Mouse (Mus musculus) heart, embryonic 14.5 days (tissue): ENCODE measurements around the gene Ctsf. TPM values are rescaled to one million over a fixed set of nuclear protein-coding genes. Genes with fewer than 3 reads are reported as not detected.

Experiments used
- ATAC-seq: fragments of 200-750 bp; cut with Nextera tagmentation; 2 replicates; pipeline ENCODE4 v1.8.0; 2017; ENCODE audit warnings: low read depth, moderate TSS enrichment; ENCODE audit not compliant: insufficient number of reproducible peaks, insufficient read depth, low FRiP score
- H3K27ac ChIP-seq, 2 experiments: fragments of 200-500 bp in 1 of 2; fragments of 300-500 bp in 1 of 2; sonication (generic) in 1 of 2; replicated peaks in 1 of 2; 2 replicates each; pipeline ENCODE4 v1.5.1; 2012 to 2014; ENCODE audit warnings: low read depth in 2 of 2, low read length in 2 of 2, control low read depth in 1 of 2, mild to moderate bottlenecking in 1 of 2, mixed read lengths in 1 of 2; ENCODE audit not compliant: control insufficient read depth in 1 of 2, insufficient read depth in 1 of 2
- H3K27me3 ChIP-seq: fragments of 300-500 bp; sonication (generic); 2 replicates; pipeline ENCODE4 v1.6.1; 2014; ENCODE audit warnings: mild to moderate bottlenecking, low read length, control low read depth; ENCODE audit not compliant: control insufficient read depth, insufficient read depth
- H3K36me3 ChIP-seq: fragments of 300-500 bp; sonication (generic); 2 replicates; pipeline ENCODE4 v1.6.1; 2014; ENCODE audit warnings: mild to moderate bottlenecking, control low read depth, low read length, mixed read lengths; ENCODE audit not compliant: control insufficient read depth, insufficient read depth
- H3K4me1 ChIP-seq, 2 experiments: fragments of 200-500 bp in 1 of 2; fragments of 300-500 bp in 1 of 2; sonication (generic) in 1 of 2; 2 replicates each; pipeline ENCODE4 v1.6.1; 2012 to 2014; ENCODE audit warnings: low read length in 2 of 2, control low read depth in 1 of 2, mixed read lengths in 1 of 2; ENCODE audit not compliant: control insufficient read depth in 2 of 2, insufficient read depth in 2 of 2
- H3K4me2 ChIP-seq: fragments of 300-500 bp; sonication (generic); 2 replicates; pipeline ENCODE4 v1.6.1; 2014; ENCODE audit warnings: mild to moderate bottlenecking, low read length
- H3K4me3 ChIP-seq, 2 experiments: fragments of 200-500 bp in 1 of 2; fragments of 300-500 bp in 1 of 2; sonication (generic) in 1 of 2; 2 replicates each; pipeline ENCODE4 v1.5.1; 2012 to 2014; ENCODE audit warnings: low read length in 2 of 2, mild to moderate bottlenecking in 2 of 2, control low read depth in 1 of 2, low read depth in 1 of 2, moderate library complexity in 1 of 2; ENCODE audit not compliant: control insufficient read depth in 1 of 2, insufficient read depth in 1 of 2
- H3K9ac ChIP-seq: fragments of 300-500 bp; sonication (generic); 2 replicates; pipeline ENCODE4 v1.6.1; 2014; ENCODE audit warnings: mild to moderate bottlenecking, low read length
- H3K9me3 ChIP-seq: fragments of 300-500 bp; sonication (generic); 2 replicates; pipeline ENCODE4 v1.6.1; 2016; ENCODE audit warnings: low read length, control low read depth; ENCODE audit not compliant: control insufficient read depth
- WGBS: fragments of 180-500 bp; shearing (Covaris S2); extraction: QIAGEN DNeasy Blood & Tissue Kit; methylation state at CpG from one replicate; pipeline ENCODE4 v1.1.7; 2014; 5-methylcytosine and 5-hydroxymethylcytosine counted together
- polyA plus RNA-seq: library from polyadenylated mRNA; unstranded; fragments of >200 nt; fragmentation: Nextera tagmentation; extraction: Ambion mirVana; gene quantifications from 2 replicates; pipeline ENCODE4 v1.2.1, GENCODE M21; 2014

The Ctsf gene
- polyA plus RNA-seq, 1 experiment from 2014 or later, result 39.2 TPM

DNA sequence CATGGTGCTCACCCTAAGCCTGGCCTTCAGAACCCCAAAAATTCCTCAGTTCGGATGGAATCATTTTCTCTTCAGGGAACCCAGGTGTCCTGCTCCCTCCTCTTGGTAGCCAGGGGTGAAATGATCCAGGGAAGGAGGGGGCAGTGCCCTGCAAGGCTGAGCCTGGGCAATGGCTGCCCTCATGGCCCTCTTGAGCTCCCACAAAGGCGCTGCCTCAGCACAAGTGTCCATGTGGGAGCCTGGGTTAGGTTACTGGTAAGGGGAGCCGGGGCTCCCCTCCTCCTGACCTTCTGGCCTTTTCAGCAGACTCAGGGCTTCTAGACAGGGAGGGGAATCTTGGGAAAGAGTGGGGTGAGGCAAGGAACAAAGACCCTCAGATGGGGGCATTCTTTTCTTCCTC, 21.8 kb downstream of the Ctsf start:
- H3K4me2 ChIP-seq, result no peak overlapping the region
- no peaks in the 10 kb centered on the region for H3K9me3 ChIP-seq
- no peak overlapping the region for H3K9ac ChIP-seq
- ATAC-seq, result no peak
- H3K4me1 ChIP-seq, result peaks cover 4 to 9% of the 10 kb centered on the region in 2 experiments; a peak in 3 of 4 replicates
- H3K27me3 ChIP-seq, result no peaks in the 10 kb centered on the region
- H3K36me3 ChIP-seq, result no peaks in the 10 kb centered on the region
- H3K4me3 ChIP-seq, result no peak overlapping the region
- H3K27ac ChIP-seq, result no peak overlapping the region
- WGBS, result 64% methylated on average over 3 of the region's 3 CpGs

DNA sequence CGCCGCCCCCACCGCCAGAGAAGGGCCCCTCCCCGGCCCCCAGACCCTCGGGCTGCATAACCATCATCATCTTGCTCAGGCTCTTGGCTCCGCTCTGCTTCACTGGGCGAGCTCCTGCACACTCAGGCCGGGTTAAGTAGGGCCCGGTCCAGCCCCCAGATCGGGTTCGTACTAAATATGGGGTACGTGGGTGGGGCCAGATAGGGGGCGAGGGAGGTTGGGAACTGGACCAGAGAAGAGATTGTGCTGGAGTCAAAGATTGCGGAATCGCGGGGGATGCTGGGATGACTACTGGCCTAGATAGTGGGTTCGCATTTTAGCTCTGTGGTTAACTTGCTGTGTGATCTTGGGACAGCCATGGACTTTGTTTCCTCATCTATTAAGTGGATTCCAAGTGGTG, 22.9 kb downstream of the Ctsf start, which contains the start of gene Actn3:
TSS of gene Actn3 (minus strand) at position 125 of the 400 bp plus-strand sequence.
- Histone ChIP-seq H3K27ac (peak within 1 kb of the TSS; percentile 24 to 45; a peak in 3 of 4 replicates), H3K4me2 (peak within 1 kb of the TSS; percentile 83), H3K4me3 (peak within 1 kb of the TSS; percentile 73 to 97), H3K4me1 (peaks cover 4 to 9% of the 10 kb centered on the region in 2 experiments; a peak in 3 of 4 replicates), H3K9me3 (no peaks in the 10 kb centered on the region), H3K36me3 (no peaks in the 10 kb centered on the region; the same call in 1 of the 2 replicates), H3K9ac (peak within 1 kb of the TSS; percentile 93), H3K27me3 (no peaks in the 10 kb centered on the region)
- peak; percentile 6; the same call in 1 of the 2 replicates for ATAC-seq
- WGBS, result 3% methylated on average over 17 of the region's 17 CpGs

DNA sequence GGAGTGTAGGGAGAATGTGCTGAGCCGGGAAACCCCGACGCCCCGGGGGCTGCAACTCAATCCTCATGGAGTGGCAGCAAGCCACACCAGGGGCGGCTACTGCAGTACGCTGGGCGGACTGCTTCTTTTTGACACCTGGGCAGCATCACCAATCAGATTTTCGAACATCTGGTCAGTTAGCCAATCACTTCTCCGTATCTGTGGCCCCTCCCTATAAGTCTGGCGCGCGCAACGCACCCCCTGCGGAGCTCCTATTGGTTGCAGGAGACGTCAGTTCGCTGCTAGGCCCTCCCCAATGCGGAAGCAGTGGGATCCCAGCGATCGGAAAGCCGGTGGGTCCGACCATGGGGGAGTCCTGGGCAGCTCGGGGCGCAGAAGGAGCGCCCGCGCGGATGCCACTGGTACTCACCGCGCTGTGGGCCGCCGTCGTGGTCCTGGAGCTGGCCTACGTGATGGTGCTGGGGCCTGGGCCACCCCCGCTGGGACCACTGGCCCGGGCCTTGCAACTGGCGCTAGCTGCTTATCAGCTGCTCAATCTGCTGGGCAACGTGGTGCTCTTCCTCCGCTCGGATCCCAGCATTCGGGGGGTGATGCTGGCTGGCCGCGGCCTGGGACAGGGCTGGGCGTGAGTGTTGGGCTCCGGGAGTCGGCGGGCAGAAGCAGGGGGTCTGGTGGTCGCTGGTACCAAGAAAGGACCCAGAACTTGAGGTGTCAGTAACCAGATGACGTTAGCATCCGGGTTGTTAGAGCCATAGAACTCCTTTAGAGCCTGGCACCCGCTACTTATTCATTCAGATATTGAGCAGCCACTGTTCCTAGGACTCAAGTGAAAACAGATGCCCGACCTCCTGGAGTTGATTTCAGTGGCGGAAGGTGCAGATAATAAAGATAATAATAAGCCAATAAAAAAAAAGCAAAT, 23.7 kb downstream of the Ctsf start, which contains the start of gene Zdhhc24:
TSS of gene Zdhhc24 (plus strand) at position 264 of the 919 bp plus-strand sequence.
- peak; percentile 96 for ATAC-seq
- H3K4me2 ChIP-seq, result peak within 1 kb of the TSS; percentile 83
- H3K36me3 ChIP-seq, result no peaks in the 10 kb centered on the region; the same call in 1 of the 2 replicates
- H3K9me3 ChIP-seq, result no peaks in the 10 kb centered on the region
- H3K27me3 ChIP-seq, result no peaks in the 10 kb centered on the region
- H3K9ac ChIP-seq, result peak within 1 kb of the TSS; percentile 93
- H3K4me3 ChIP-seq, result peak within 1 kb of the TSS; percentile 73 to 97
- H3K27ac ChIP-seq, result peak within 1 kb of the TSS; percentile 24 to 45; a peak in 3 of 4 replicates
- peaks cover 4 to 9% of the 10 kb centered on the region in 2 experiments; a peak in 3 of 4 replicates for H3K4me1 ChIP-seq
- WGBS, result under 1% methylated on average over 52 of the region's 52 CpGs

DNA sequence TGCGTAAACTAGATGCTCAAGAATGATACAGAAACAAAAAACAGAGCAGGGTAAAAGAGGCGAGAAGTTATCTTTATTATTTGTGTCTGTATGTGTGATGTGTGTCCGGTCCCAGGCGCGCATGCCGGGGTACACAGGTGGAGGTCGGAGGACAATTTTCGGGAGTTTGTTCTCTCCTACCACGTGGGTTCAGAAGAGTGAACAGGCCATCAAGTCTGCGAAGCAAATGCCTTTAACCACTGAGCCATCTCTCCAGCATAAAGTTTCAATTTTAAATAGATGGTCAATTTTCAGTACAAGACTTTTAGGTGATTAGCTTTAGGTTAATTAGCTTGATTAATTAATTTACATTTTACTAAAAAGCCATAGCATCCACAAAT, 24.4 kb downstream of the Ctsf start:
- H3K4me2 ChIP-seq, result peak overlapping the region; percentile 83
- H3K9me3 ChIP-seq, result no peaks in the 10 kb centered on the region
- peaks cover 4 to 9% of the 10 kb centered on the region in 2 experiments; a peak in 3 of 4 replicates for H3K4me1 ChIP-seq
- H3K36me3 ChIP-seq, result no peaks in the 10 kb centered on the region; the same call in 1 of the 2 replicates
- H3K27me3 ChIP-seq, result no peaks in the 10 kb centered on the region
- peak overlapping the region in 1 of 2 experiments; percentile 97; a peak in 2 of 4 replicates for H3K4me3 ChIP-seq
- H3K27ac ChIP-seq, result no peak overlapping the region
- 63% methylated on average over 10 of the region's 10 CpGs for WGBS
- no peak for ATAC-seq
- peak overlapping the region; percentile 93 for H3K9ac ChIP-seq

DNA sequence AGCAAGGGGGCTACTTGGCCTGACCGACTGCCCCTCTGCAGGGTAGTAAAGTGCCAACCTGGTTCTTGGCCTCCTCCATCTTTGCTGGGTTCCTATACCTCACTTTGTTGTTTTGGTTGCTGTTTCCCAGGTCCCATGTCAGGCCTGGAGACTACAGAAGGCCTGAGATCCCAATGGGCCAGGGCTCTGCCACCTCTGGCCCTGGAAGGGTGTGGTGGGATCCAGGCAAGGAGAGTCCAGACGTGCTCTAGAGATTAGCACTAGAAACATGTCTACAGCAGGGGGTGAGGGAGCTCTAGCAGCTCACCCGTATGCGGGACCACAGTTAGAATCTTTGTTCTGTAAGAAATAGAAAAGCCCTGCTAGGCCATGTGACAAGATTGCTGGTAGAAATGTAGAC, 29.0 kb downstream of the Ctsf start:
- no peaks in the 10 kb centered on the region for H3K9me3 ChIP-seq
- H3K27me3 ChIP-seq, result no peaks in the 10 kb centered on the region
- H3K4me2 ChIP-seq, result no peak overlapping the region
- H3K4me3 ChIP-seq, result no peak overlapping the region
- H3K9ac ChIP-seq, result no peak overlapping the region
- no peak for ATAC-seq
- 78% methylated on average over 4 of the region's 4 CpGs for WGBS
- no peak overlapping the region for H3K27ac ChIP-seq
- H3K36me3 ChIP-seq, result no peaks in the 10 kb centered on the region; the same call in 1 of the 2 replicates
- H3K4me1 ChIP-seq, result no peaks in the 10 kb centered on the region

DNA sequence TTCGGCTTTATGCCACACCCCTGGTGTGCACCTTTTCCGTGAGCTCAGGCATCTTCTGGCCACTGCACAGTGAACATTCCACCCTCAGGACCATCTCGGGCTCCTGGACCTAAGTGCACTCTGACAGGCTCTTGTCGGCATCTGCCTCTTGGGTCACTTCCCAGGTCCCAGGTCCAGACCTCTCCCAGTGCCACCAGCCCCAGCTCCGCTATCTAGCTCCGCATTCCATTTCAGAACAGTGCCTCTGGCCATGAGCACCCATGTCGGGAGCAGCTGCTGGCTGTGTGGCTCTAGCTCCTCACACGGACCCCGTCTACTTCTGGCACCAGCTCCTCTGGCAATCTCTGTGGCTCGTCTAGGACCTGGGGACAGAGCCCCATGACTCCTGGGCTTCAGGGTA, 34.9 kb downstream of the Ctsf start:
- Histone ChIP-seq H3K9ac (no peak overlapping the region), H3K36me3 (no peaks in the 10 kb centered on the region), H3K4me3 (no peak overlapping the region), H3K4me1 (peaks cover 3 to 5% of the 10 kb centered on the region in 2 experiments; a peak in 2 of 4 replicates), H3K27ac (no peak overlapping the region), H3K9me3 (no peaks in the 10 kb centered on the region), H3K4me2 (no peak overlapping the region), H3K27me3 (no peaks in the 10 kb centered on the region)
- 50% methylated on average over 10 of the region's 10 CpGs for WGBS
- no peak for ATAC-seq

DNA sequence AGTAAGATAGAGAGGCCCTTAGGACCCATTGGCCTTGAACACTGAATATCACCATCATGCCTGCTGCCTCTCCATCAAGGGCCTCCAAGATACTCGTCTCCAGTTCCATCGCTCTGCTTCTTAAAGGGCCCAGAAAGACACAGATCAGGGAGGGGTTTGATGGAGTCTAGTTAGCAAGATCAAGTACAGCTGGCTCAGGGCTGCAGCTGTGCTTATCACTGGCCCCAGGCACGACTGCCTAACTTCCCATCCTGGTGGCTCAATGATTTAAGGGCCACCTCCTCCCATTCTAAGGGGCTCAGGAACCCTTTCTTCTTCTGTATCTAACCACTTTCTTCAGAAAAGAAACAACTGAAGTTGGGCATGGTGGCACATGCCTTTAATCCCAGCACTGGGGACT, 36.9 kb downstream of the Ctsf start:
- ATAC-seq, result no peak
- no peaks in the 10 kb centered on the region for H3K36me3 ChIP-seq
- 71% methylated on average over 3 of the region's 3 CpGs for WGBS
- no peak overlapping the region for H3K4me2 ChIP-seq
- H3K27me3 ChIP-seq, result no peaks in the 10 kb centered on the region
- no peak overlapping the region for H3K9ac ChIP-seq
- no peak overlapping the region for H3K27ac ChIP-seq
- peaks cover 3 to 5% of the 10 kb centered on the region in 2 experiments; a peak in 2 of 4 replicates for H3K4me1 ChIP-seq
- no peaks in the 10 kb centered on the region for H3K9me3 ChIP-seq
- no peak overlapping the region for H3K4me3 ChIP-seq
